In genomic region chr4:108074204-108074823, GRCm38 (mm10) we compare ENCODE assay signal across 20 mouse cellular contexts. TPM values are rescaled to one million over a fixed set of nuclear protein-coding genes. Genes with fewer than 3 reads are reported as not detected.
DNase-seq lines count a peak whose midpoint lies in the region; ATAC-seq lines count a peak whose summit lies in the region.
"Had no signal": no experiment of that assay in that cellular context is flagged by ENCODE, and none has a peak within 500 bp of the region (broad histone marks: within the 10 kb centered on the region; RNA-seq: fewer than 3 reads in every experiment).

No protein-coding gene starts in this region.

- H3K4me1 ChIP-seq in lung, embryonic 15.5 days = peaks cover 20% of the 10 kb centered on the region; the same call in 1 of the 2 replicates
- H3K4me1 ChIP-seq in brown adipose tissue, adult 24 weeks (ENCODE audit: control insufficient read depth, insufficient read depth, insufficient read length, low read length) = peaks cover 3% of the 10 kb centered on the region; the same call in 1 of the 2 replicates

- no peaks in the 10 kb centered on the region for H3K9me3 ChIP-seq in lung, embryonic 15.5 days
- H3K9me3 ChIP-seq: embryonic facial prominence, embryonic 12.5 days; forebrain, embryonic 15.5 days; G1E; heart, embryonic 13.5 days; hindbrain, embryonic 15.5 days had no signal

- peak overlapping the region; percentile 79 for H3K27ac ChIP-seq in lung, embryonic 15.5 days
- peak overlapping the region; percentile 52; the same call in 1 of the 2 replicates for H3K27ac ChIP-seq in brown adipose tissue, adult 24 weeks (replicated peaks; ENCODE audit: low read depth, low read length)
- H3K27ac ChIP-seq: embryonic facial prominence, embryonic 12.5 days; forebrain, embryonic 15.5 days; heart, embryonic 13.5 days; hindbrain, embryonic 15.5 days had no signal

- 54% methylated on average over 3 of the region's 3 CpGs for WGBS in lung, embryonic 15.5 days

- no peaks in the 10 kb centered on the region for H3K27me3 ChIP-seq in lung, embryonic 15.5 days
- H3K27me3 ChIP-seq: embryonic facial prominence, embryonic 12.5 days; forebrain, embryonic 15.5 days; heart, embryonic 13.5 days; hindbrain, embryonic 15.5 days had no signal

- no peaks in the 10 kb centered on the region for H3K36me3 ChIP-seq in lung, embryonic 15.5 days
- H3K36me3 ChIP-seq: embryonic facial prominence, embryonic 12.5 days; forebrain, embryonic 15.5 days; heart, embryonic 13.5 days; hindbrain, embryonic 15.5 days had no signal

- H3K4me3 ChIP-seq in lung, embryonic 15.5 days = no peak overlapping the region
- H3K4me3 ChIP-seq in brown adipose tissue, adult 24 weeks (ENCODE audit: insufficient read depth, low read depth, low read length) = no peak overlapping the region
- H3K4me3 ChIP-seq: embryonic facial prominence, embryonic 12.5 days; forebrain, embryonic 15.5 days; heart, embryonic 13.5 days; hindbrain, embryonic 15.5 days had no signal

- ATAC-seq in lung, embryonic 15.5 days (ENCODE audit: borderline replicate concordance, extremely low read depth, low FRiP score, low TSS enrichment) = 0 out of 2 replicates have a peak, but pooled peaks have one; percentile 43
- 0 out of 2 replicates have a peak, but pooled peaks have one; percentile 29 for ATAC-seq in megakaryocyte progenitor cell, adult 5-6 weeks (replicated peaks; ENCODE audit: poor library complexity)
- ATAC-seq: CD4-positive, CD25-positive, alpha-beta regulatory T cell, adult 4 months; forebrain, embryonic 15.5 days had no signal

- no peak overlapping the region for H3K9ac ChIP-seq in lung, embryonic 15.5 days
- H3K9ac ChIP-seq: embryonic facial prominence, embryonic 12.5 days; forebrain, embryonic 15.5 days; heart, embryonic 13.5 days; hindbrain, embryonic 15.5 days had no signal

- DNase-seq in lung, postnatal 4 days = no peak
- DNase-seq in 416B (ENCODE audit: low read depth) = peak; percentile 67
- DNase-seq in urinary bladder, postnatal 4 days (ENCODE audit: low spot score in 2 of 2) = no peak
- no peak for DNase-seq in urinary bladder, adult 2 months (ENCODE audit: low spot score)
- DNase-seq: adrenal gland, adult 8-10 months; adrenal gland, postnatal 36 days; B cell, adult 2 months; cerebellum, adult 11 months; cerebellum, adult 8-10 months; cerebellum, postnatal 14 days; heart, postnatal 36 days had no signal

- no peak overlapping the region for H3K4me2 ChIP-seq in lung, embryonic 15.5 days
- H3K4me2 ChIP-seq: embryonic facial prominence, embryonic 12.5 days; forebrain, embryonic 15.5 days; heart, embryonic 13.5 days; hindbrain, embryonic 15.5 days had no signal

RNA-seq across cellular contexts. Expression of gene Podn, which starts 21.9 kb away (rescaled TPM):
- polyA plus RNA-seq in lung, embryonic 15.5 days (2015; fragmentation: Nextera tagmentation; extraction: Ambion mirVana) = 1.1 and 1.3 TPM in 2 replicates
- 11.4 and 19.9 TPM in 2 replicates for polyA plus RNA-seq in brown adipose tissue, adult 24 weeks (2012; ENCODE audit: insufficient read depth, insufficient read length, missing spikeins)
- 0.44 TPM in 1 of 2 replicates, not detected in the other for total RNA-seq in megakaryocyte progenitor cell, adult 5-6 weeks (2015)
- not detected in 2 replicates for total RNA-seq in megakaryocyte progenitor cell, adult 5-6 weeks (2017)
- polyA plus RNA-seq in urinary bladder, adult 2 months (2012; rRNA removed) = 93.0 and 110 TPM in 2 replicates
- total RNA-seq: G1E had no signal
- polyA plus RNA-seq: CD4-positive, CD25-positive, alpha-beta regulatory T cell, adult 4 months; G1E had no signal
